Mouse (Mus musculus): ENCODE measurements around the gene Ankrd60. TPM values are rescaled to one million over a fixed set of nuclear protein-coding genes. Genes with fewer than 3 reads are reported as not detected.

Ankrd60 gene
- total RNA-seq, 2 experiments from 2014 or later: not detected

GRCm38 (mm10) chr2:173532711-173533462, 45.3 kb downstream of the Ankrd60 start:
- no peak for DNase-seq
- intact Hi-C loops (cut with DNase I): no loop called here

GRCm38 (mm10) chr2:173528493-173528892, 49.7 kb downstream of the Ankrd60 start:
- intact Hi-C loops (cut with DNase I): no loop called here
- DNase-seq: no peak

GRCm38 (mm10) chr2:173522376-173522775, 55.8 kb downstream of the Ankrd60 start, which contains the start of gene 1700021F07Rik:
Gene 1700021F07Rik, plus strand, starts transcription at chr2:173522586.
- DNase-seq: no peak
- intact Hi-C loops (cut with DNase I): no loop called here

Other genes with a start within 250 kb of the Ankrd60 start
- gene 1700021F07Rik, start 55.8 kb downstream of the Ankrd60 start, total RNA-seq (2021): not detected
- gene Rab22a, start 81.4 kb upstream of the Ankrd60 start, total RNA-seq (2021): 10 to 100 TPM; 25.0 TPM
- gene 1700010B08Rik, start 141.1 kb upstream of the Ankrd60 start, total RNA-seq (2021): not detected
- gene Vapb, start 159.1 kb upstream of the Ankrd60 start, total RNA-seq (2021): 100 to 1,000 TPM; 137 to 148 TPM

All from gastrocnemius, postnatal 36 days (tissue).